Mouse (Mus musculus) cortical plate, adult 2 months (tissue): ENCODE data around the gene Nudt1.

Experiments used
- CTCF ChIP-seq: fragments of 200-500 bp; IDR thresholded peaks from 2 replicates; pipeline ENCODE4 v1.5.1; 2011; ENCODE audit warnings: mild to moderate bottlenecking, control low read depth, low read length; ENCODE audit not compliant: insufficient read depth; ENCODE audit errors: extremely low read depth
- POLR2A ChIP-seq: fragments of 200-500 bp; IDR thresholded peaks from 2 replicates; pipeline ENCODE4 v1.6.1; 2011; ENCODE audit warnings: mild to moderate bottlenecking, low read length, control low read depth; ENCODE audit not compliant: insufficient read depth; ENCODE audit errors: extremely low read depth

GRCm38 (mm10) chr5:140346050-140346449 lies 24.6 kb downstream of the Nudt1 start:
- no peak for TF ChIP-seq CTCF
- no peak for TF ChIP-seq POLR2A
